Mouse (Mus musculus) layer of hippocampus, adult 9-11 months (tissue): Measurements from ENCODE around the gene Psmg3.
A peak's percentile ranks its signal among the peaks of the same experiment; 100 is the strongest.

Experiments used
- DNase-seq: peaks from one replicate; pipeline ENCODE4 v3.0.0; 2022

The Psmg3 gene

GRCm38 (mm10) chr5:139826357-139827055 lies at the start of gene Psmg3, which contains the start of gene Gm26938:
Psmg3 (minus strand) TSS chr5:139826885.
Gm26938 (minus strand) TSS chr5:139826407.
- peak; percentile 82 for DNase-seq

GRCm38 (mm10) chr5:139871526-139871925 lies 44.8 kb upstream of the Psmg3 start:
- no peak for DNase-seq

- no peak for DNase-seq
Observed at GRCm38 (mm10) chr5:139870886-139871285, 44.2 kb upstream of the Psmg3 start.

- DNase-seq = no peak
Observed at GRCm38 (mm10) chr5:139862759-139863158, 36.1 kb upstream of the Psmg3 start.

DNA sequence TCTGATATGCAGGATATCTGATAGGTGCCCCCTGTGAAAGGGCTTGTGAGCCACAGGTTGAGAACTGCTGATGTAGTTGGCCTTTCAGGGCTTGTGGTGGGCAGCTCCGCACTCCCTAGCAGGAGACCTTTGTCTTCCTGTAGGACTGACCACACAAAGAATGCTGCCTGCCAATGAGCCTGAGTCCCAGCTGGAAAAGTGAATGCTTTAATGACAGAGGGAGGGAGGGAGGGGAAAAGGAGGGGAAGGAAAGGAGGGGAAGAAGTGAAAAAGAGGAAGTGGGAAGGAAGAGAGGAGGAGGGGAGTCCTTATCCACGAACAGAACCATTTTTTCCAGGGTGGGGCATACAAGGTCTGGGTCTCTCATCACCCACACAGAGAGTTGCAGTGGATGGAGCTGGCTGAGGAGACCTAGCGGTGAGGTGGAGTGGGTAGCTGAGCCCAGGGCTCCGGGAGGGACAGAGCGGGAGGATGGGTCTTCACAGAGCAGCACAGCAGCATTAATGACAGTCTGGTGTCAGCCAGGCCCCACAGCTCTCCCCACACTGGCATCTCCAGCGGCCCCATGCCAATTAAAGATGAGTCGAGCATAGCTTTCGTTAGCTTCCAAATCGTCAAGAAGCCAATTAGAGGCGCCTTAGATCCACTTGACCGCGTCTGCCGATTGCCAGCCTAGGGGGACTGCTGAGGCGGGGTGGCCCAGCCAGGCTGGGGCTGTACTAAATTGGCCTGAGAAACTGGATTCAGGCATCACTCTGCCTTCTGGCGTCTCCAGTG lies 33.8 kb upstream of the Psmg3 start:
- DNase-seq = no peak

DNA sequence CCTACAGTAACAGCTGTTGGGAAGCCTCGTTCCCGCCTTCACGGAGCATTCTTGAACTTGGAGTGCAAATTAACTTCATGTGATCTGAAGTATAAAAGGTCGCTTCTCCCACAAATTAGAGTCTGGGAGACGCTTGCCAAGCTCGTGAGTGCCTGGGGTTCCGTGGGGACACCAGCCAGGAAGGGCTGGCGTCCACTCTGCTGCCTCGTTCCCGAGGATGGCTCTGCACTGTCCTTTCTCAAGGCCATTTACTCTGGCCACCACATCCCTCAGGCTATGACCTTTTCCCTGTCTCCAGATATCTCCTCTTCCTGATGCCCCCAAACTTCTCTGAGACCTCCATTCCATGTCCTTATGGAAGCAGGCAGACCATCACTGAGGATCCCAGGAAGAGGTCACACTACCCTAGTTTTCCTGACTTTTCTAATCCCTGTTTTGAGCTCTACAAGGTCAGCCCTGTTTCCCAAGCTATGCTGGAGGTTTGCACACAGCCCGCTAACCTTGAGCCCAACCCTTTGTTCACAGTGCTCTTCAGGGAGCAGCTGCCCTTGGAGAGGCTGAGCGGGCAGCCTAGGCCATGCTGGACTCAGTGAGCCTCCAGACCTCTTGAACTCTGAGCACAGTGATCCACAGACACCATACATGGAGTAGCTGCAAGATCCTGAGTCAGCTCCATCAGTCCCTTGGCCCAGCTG lies 23.1 kb upstream of the Psmg3 start:
- DNase-seq = no peak

- no peak for DNase-seq
Observed at GRCm38 (mm10) chr5:139839142-139839541, 12.5 kb upstream of the Psmg3 start.

DNA sequence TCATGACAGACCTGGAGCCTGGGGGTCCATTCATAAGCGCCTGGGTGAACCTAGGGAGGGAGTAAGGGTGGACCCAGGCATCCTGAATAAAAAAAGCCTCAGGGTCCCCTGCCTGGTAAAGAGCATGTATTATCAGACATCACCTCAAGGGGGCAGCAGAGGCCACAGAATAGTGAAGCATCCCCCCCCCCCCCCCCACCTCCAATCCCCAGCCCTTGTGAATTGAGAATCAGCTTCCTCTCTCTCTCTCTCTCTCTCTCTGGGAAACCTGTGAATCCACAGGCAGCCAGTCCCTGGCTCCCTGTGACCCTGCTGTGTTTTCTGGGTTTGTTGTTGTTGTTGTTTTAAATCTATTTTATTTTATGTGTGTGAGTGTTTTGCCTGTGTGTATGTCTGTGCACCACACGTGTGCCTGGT lies 11.8 kb upstream of the Psmg3 start:
- DNase-seq = no peak

GRCm38 (mm10) chr5:139835706-139836105 lies 9.0 kb upstream of the Psmg3 start:
- DNase-seq = no peak

GRCm38 (mm10) chr5:139832125-139832524 lies 5.4 kb upstream of the Psmg3 start:
- no peak for DNase-seq

- no peak for DNase-seq
Observed at GRCm38 (mm10) chr5:139830734-139831133, 4.0 kb upstream of the Psmg3 start.

DNA sequence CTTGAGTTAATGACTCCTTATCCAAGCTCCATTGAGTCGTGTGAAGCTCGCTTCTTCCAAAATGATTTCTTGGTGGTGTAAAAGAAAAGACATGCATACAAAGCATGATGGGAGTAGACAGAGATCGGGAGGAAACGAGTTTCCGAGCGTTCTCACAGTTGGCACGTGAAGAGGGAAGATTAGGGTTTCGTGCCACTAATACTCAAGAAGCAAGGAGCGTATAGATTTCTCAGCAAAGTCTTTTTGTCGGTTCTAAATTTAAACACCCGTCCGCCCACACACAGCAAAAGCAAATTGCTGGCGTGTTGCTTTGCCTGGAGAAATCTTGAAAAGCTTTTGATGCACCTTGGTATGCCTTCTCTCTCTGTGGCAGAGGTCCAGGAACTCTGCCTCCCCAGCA lies 2.7 kb upstream of the Psmg3 start:
- DNase-seq = no peak

DNA sequence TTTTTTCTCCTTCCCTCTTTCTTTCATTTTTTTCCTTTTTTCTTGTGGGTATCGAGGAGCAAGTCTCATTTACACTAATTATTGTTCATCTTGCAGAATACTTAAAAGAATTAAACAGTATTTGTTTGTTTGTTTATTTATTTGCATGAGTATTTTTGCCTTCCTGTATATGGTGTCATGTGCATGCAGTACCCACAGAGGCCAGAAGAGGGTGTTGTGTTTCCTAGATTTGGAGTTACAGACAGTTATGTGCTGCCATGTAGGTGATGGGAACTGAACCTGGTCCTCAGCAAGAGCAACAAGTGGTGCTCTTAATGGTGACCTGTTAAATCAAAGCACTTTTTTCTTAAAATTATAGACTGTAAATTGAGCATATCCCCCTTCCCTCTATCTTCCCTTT lies 908 bp upstream of the Psmg3 start:
- no peak for DNase-seq

DNA sequence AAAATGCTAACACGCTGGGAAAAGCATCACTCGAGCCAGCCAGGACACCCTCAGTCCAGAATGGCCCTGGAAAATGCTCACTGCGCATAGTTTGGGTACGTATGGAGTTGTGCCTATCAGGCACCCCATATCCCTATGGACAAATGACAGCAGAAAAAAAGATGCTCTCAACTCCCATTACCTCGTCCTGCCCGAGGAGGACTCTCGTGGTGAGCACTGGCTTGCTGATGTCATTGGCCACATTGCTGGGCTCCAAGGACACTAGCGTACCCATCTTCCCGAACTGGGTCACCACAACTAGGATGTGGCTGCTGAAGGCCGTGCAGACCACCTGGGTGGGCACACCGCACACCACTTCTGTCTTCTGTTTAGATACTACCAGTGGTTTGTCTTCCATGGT lies 738 bp downstream of the Psmg3 start:
- no peak for DNase-seq

GRCm38 (mm10) chr5:139824531-139824930 lies 2.2 kb downstream of the Psmg3 start:
- DNase-seq = no peak

GRCm38 (mm10) chr5:139821466-139822459 lies 4.9 kb downstream of the Psmg3 start:
- no peak for DNase-seq

- no peak for DNase-seq
Observed at GRCm38 (mm10) chr5:139819538-139820181, 7.0 kb downstream of the Psmg3 start, which contains the start of gene Tmem184a. Tmem184a (minus strand) TSS chr5:139819917.

- no peak for DNase-seq
Observed at GRCm38 (mm10) chr5:139818801-139819200, 7.9 kb downstream of the Psmg3 start.

GRCm38 (mm10) chr5:139818056-139818455 lies 8.6 kb downstream of the Psmg3 start:
- no peak for DNase-seq

DNA sequence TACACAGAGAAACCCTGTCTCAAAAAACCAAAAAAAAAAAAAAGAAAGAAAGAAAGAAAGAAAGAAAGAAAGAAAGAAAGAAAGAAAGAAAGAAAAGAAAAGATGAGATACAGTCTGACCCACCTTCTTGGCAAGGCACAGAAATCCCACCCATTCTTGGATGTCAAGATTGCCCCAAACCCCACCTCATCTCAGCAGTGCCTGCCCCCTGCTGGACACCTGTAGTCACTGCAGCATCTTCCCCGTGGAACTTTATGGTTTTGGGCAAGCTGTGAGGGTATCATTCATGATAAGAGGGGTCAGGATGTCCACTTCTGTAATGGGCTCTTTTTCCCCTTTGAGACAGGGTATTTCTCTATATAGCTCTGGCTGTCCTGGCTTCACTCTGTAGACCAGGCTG lies 9.4 kb downstream of the Psmg3 start:
- DNase-seq = no peak

DNA sequence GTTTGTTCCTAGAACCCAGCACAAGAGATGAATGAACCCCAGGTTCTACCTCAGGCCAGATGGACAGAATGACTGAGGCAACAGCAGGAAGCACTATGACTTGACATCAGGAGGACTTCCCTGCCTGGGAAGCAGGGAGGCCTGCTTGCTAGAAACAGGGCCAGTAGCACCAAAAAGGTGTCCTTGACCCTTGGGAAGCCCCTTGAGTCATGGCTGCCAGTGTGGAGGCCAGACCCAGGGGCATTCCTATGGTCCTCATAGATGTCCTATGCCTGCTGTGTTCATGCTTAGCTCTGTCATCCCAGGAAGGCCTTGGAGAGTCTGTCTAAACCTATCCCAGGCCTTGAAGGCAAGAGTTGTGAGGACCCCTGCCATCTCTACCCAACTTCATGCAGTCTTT lies 10.2 kb downstream of the Psmg3 start:
- no peak for DNase-seq

- DNase-seq = no peak
Observed at GRCm38 (mm10) chr5:139815964-139816363, 10.7 kb downstream of the Psmg3 start.
